Mouse (Mus musculus) spleen, postnatal 10 days (tissue): Measurements from ENCODE around the gene Serp2.

Experiments
- DNase-seq, 2 experiments: peaks; one replicate each; pipeline ENCODE4 v3.0.0; 2021 to 2022; ENCODE audit warnings: low spot score in 2 of 2

The Serp2 gene

GRCm38 (mm10) chr14:76556852-76557208 is at the start of gene Serp2:
Serp2 (minus strand) TSS chr14:76556889.
- no peak for DNase-seq

DNA sequence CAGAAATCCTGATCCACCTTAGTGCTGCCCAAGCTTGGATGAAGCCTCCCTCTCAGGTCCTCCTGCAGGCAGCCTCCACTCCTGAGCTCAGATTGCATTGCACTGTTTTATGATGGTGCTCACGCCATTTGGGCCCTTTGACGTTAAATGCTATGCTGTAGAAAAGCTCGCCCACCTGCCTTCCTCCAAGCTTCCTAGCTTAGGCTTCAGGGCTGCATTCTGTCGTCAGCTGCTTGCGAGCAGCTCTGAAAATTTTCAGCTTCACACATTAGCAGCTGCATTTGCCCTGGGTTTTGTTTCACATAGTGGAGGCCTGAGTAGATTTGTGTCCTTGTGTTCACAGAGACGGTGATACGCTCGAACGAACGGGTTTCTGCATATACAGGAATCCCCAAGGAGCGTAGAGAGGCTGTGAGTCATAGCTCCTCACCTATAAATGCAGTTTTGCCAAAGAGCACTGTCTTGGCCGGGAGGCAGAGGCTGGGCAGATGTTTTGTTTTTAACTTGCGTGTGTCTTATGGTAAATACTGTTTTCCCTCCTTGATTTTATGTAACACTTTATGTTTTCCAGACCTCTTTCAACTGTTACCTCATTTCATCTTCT is 49.3 kb upstream of the Serp2 start:
- DNase-seq = no peak

- DNase-seq = no peak
Observed at GRCm38 (mm10) chr14:76604012-76604411, 47.3 kb upstream of the Serp2 start.

DNA sequence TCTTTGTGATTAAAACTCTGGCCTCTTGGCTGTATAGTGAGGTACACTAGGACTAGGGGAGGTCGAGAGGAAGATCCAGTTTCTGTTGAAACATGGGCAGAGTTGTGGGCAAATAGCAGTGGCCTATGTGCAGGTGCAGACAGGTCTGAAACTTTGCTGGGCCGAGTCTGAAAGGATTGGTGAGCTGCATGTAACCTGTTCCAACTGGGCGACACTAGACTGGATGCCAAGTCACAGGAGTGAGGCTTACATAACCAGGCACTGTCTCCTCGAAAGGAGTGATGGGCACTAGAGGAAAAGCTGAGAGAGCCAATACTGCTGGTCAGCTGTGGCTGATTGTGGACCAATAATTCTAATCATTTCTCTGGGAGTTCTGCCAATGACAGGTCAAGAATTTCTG is 45.0 kb upstream of the Serp2 start:
- DNase-seq = no peak

DNA sequence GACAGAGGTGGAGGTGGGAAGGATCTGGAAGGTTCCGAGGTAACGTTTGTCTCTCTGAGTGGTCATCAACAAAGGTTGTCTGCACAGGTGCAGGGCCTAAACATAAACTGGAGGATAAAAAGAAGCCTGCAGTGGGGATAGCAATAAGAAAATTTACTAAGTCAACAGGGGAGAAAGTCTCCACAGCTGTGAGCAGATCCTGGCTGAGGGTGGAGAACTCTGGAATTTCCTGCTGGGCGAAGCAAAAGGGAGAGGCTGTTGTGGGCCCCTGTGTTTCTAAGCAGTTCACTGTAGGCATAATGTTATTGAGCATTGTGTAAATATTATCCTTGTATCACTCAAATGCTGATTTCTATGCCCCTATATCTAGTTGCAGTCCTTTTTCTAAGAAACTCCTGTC is 43.7 kb upstream of the Serp2 start:
- no peak for DNase-seq

- DNase-seq = no peak
Observed at GRCm38 (mm10) chr14:76599706-76600105, 43.0 kb upstream of the Serp2 start.

GRCm38 (mm10) chr14:76598518-76599216 is 42.0 kb upstream of the Serp2 start:
- DNase-seq = peak in 1 of 2 experiments; percentile 36

GRCm38 (mm10) chr14:76597751-76598150 is 41.1 kb upstream of the Serp2 start:
- DNase-seq = no peak

GRCm38 (mm10) chr14:76595048-76595859 is 38.6 kb upstream of the Serp2 start:
- DNase-seq = no peak

DNA sequence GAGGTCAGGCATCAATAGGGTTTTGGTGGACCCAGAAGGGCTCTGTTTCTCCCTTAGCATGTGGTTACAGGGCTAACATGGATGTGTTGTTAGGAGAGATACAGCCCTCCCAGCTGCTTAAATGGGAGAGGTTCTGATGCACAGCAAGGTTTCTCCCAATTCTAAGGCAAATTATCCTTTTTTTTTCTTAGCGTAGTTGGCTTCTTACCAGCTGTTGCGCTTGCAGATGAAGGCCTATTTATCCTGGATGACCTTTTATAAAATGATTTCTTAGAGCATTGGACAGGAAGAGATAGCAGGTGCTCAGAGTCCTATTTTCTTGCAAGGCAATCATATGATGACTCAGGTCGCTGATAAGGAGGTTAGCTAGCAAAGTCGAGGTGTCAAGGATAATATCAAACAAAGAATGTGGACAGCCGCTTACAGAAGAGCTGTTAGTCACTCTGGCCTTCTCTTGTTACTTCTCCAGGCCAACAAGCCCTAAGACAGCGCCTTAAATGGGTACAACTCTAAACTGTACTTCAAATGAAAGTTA is 37.7 kb upstream of the Serp2 start:
- no peak for DNase-seq

- no peak for DNase-seq
Observed at GRCm38 (mm10) chr14:76593630-76594193, 37.0 kb upstream of the Serp2 start.

DNA sequence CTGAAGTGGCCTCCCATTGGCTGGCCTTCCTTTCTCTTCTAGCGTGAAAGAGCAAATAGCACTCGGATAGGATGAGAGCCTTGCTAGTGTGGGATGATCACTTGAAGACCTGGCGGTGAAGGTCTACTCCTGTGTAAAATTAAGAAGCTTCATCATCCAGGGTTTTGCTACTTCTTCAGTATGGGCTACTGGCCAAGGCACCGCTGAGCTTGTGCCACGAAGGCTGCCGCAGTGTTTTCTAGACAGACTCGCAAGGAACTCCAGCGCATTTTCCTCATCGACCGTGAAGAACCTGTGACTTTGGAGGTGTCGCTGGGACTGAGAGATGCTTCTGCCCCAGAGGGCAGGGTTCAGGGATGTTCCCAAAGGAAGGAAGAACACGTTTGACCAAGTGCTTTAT is 36.0 kb upstream of the Serp2 start:
- DNase-seq = no peak

GRCm38 (mm10) chr14:76592090-76592489 is 35.4 kb upstream of the Serp2 start:
- DNase-seq = no peak

- no peak for DNase-seq
Observed at GRCm38 (mm10) chr14:76590134-76590533, 33.4 kb upstream of the Serp2 start.

GRCm38 (mm10) chr14:76589671-76590070 is 33.0 kb upstream of the Serp2 start:
- no peak for DNase-seq

DNA sequence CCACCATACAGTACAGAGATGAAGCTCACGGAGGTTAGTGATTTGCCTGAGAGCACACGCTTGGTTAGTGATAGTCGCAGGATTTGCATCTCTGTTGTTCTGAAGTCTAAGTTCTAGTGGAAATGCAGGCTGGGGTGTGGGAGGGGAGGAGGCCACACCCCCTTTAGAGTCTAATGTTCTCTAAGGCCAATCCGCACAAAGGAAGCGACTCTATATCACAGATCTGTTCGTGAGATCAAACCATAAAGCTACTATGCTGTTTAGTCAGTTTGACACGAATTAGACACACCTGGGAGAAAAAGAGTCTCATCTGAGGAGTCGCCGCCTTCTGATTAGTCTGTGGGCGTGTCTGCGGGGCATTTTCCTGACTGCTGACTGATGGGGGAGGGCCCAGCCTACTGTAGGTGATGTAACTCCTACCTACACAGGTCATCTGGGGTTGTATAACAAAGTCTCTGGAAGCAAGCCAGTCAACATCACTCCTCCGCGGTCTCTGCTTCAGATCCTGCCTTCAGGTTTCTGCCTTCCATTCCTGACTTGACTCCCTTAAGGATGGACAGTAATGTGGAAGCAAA is 29.2 kb upstream of the Serp2 start:
- DNase-seq = no peak

GRCm38 (mm10) chr14:76583985-76584384 is 27.3 kb upstream of the Serp2 start:
- DNase-seq = no peak

DNA sequence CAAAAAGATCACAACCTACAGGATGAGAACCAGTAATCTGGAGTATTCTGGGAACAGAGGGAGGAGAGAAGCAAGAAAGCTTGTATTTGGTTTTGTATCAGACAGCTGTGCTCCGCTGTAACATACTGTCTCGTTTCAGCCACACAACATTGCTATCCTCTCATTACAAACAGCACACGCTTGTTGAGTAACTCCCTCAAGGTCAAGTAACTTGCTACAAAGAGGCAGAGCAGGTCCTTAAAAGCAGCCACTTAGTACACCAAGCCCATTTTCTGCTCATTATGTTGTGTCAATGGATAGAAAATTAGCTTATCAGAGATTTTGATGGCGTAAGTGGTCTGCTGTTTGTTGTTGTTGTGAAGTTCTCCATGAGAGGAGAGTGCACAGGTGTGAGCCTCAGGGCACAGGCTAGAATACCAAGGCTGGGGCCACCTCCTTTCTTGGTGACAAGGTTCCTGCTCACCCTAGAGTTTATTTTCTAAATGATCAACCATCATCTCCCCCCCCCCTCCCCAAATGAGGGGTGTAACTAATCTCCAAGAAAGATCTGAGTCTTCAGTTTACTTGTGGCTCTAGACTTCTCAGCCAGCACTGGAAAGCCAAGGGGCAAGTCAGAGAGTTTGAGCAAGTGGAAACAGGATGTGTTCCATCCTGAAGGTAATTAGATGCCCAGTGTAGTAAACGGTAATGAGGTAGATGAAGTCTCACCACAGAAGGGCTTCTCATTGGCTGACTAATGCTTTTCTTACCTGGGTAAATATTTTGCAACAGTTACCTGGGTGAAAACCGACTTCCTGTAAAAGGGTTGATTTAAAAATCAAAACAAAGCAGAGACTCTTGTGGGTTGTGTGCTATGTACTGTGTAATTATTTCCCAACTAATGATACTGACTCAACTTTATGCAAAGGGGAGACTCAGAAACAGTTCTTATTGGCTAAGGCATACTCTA is 25.6 kb upstream of the Serp2 start:
- DNase-seq = no peak

DNA sequence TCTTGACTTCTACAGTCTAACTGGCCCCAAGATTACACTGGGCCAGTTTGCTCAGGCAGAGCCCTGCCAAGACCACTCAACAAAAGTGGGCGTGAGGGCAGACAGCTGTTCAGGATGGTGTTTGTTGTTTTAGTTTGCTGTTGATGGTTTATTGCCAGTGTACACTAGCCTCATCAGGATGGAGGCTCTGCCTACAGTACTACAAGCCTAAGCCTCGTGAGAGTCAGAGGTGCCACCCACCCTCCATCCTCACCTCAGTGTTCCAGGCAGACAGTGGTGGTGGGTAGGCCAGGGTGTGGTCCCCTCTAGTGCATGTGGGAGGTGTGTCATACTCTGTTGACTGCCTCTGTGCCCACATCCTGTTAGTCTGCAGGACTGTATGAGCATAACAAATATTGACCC is 23.0 kb upstream of the Serp2 start:
- DNase-seq = peak in 1 of 2 experiments; percentile 51

GRCm38 (mm10) chr14:76577840-76578239 is 21.2 kb upstream of the Serp2 start:
- DNase-seq = no peak

DNA sequence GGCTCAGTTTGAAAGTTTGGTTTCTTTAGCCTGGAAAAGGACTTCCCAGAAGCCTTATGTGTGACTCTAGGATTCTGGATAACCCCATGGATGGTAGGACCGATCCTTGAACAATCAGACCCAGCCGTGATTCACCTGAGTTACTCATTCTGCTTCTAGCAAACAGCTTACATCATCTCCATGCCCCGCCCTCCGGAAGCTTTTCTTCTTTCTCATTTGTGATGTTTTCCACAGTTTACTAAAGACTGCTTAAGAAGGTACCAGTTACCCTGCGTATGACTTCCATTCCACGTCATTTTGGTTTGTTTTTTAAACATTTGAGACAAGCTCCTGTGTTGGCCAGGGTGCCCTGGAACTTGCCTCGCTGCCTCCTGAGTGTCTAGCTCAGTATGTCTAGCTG is 13.6 kb upstream of the Serp2 start:
- no peak for DNase-seq
